Comparison of ENCODE assay signal across 8 mouse cellular contexts in genomic region chr8:95807861-95808260, GRCm38 (mm10). TPM values are rescaled to one million over a fixed set of nuclear protein-coding genes. Genes with fewer than 3 reads are reported as not detected.
A peak's percentile ranks its signal among the peaks of the same experiment; 100 is the strongest.
DNase-seq lines count a peak whose midpoint lies in the region; ATAC-seq and TF ChIP-seq lines count a peak whose summit lies in the region.

No protein-coding gene starts in this region.

- peak overlapping the region; percentile 84 for H3K27ac ChIP-seq in bone marrow macrophage, adult 2 months (ENCODE audit: insufficient read depth, low read depth, low read length)
- H3K27ac ChIP-seq in embryonic fibroblast, embryonic 13.5 days (ENCODE audit: insufficient read depth, low read length), result peak overlapping the region; percentile 92
- H3K27ac ChIP-seq in kidney, embryonic 14.5 days (ENCODE audit: low read depth, low read length), result peak overlapping the region; percentile 91
- H3K27ac ChIP-seq in limb, embryonic 15.5 days, result peak overlapping the region; percentile 97

- H3K9ac ChIP-seq in kidney, embryonic 14.5 days (ENCODE audit: low read depth, low read length), result peak overlapping the region; percentile 53; the same call in 1 of the 2 replicates
- peak overlapping the region; percentile 47; the same call in 1 of the 2 replicates for H3K9ac ChIP-seq in limb, embryonic 15.5 days

- no peaks in the 10 kb centered on the region for H3K27me3 ChIP-seq in kidney, embryonic 14.5 days (ENCODE audit: control insufficient read depth, insufficient read depth, low read length)
- no peaks in the 10 kb centered on the region for H3K27me3 ChIP-seq in limb, embryonic 15.5 days

- TF ChIP-seq CTCF in bone marrow macrophage, adult 2 months (IDR thresholded peaks at IDR 0.05; ENCODE audit: low read depth, low read length), result no peak
- no peak for TF ChIP-seq CTCF in embryonic fibroblast, embryonic 13.5 days (IDR thresholded peaks at IDR 0.05; ENCODE audit: borderline replicate concordance, insufficient read depth, low read length)

- peak overlapping the region; percentile 49 for H3K4me2 ChIP-seq in kidney, embryonic 14.5 days (replicated peaks; ENCODE audit: low read depth, low read length)
- H3K4me2 ChIP-seq in limb, embryonic 15.5 days, result peak overlapping the region; percentile 74

- peak; percentile 94 for ATAC-seq in kidney, embryonic 14.5 days (ENCODE audit: low FRiP score, low TSS enrichment)
- ATAC-seq in limb, embryonic 15.5 days (ENCODE audit: insufficient number of reproducible peaks, low FRiP score, low TSS enrichment, low read depth), result peak; percentile 93

- peaks cover 14% of the 10 kb centered on the region for H3K4me1 ChIP-seq in bone marrow macrophage, adult 2 months (ENCODE audit: control insufficient read depth, insufficient read depth, low read length)
- H3K4me1 ChIP-seq in embryonic fibroblast, embryonic 13.5 days (ENCODE audit: control insufficient read depth, insufficient read depth, low read length), result peaks cover 6% of the 10 kb centered on the region; the same call in 1 of the 2 replicates
- peaks cover 14% of the 10 kb centered on the region for H3K4me1 ChIP-seq in kidney, embryonic 14.5 days (ENCODE audit: control insufficient read depth, insufficient read depth, low read length)
- peaks cover 21% of the 10 kb centered on the region for H3K4me1 ChIP-seq in limb, embryonic 15.5 days

- H3K36me3 ChIP-seq in kidney, embryonic 14.5 days (ENCODE audit: control insufficient read depth, insufficient read depth, low read length), result peaks cover 3% of the 10 kb centered on the region; the same call in 1 of the 2 replicates
- 0 out of 2 replicates have a peak, but pooled peaks cover 4% of the 10 kb centered on the region for H3K36me3 ChIP-seq in limb, embryonic 15.5 days

- peak overlapping the region; percentile 75 for H3K4me3 ChIP-seq in bone marrow macrophage, adult 2 months (ENCODE audit: insufficient read depth, low read length)
- H3K4me3 ChIP-seq in embryonic fibroblast, embryonic 13.5 days (ENCODE audit: insufficient read depth, low read length), result peak overlapping the region; percentile 68
- H3K4me3 ChIP-seq in kidney, embryonic 14.5 days (ENCODE audit: low read length), result peak overlapping the region; percentile 100
- peak overlapping the region; percentile 98 for H3K4me3 ChIP-seq in limb, embryonic 15.5 days

- under 1% methylated on average over 20 of the region's 20 CpGs for WGBS in kidney, embryonic 14.5 days
- under 1% methylated on average over 20 of the region's 20 CpGs for WGBS in limb, embryonic 15.5 days

- no peaks in the 10 kb centered on the region for H3K9me3 ChIP-seq in kidney, embryonic 14.5 days (ENCODE audit: control insufficient read depth, low read length)
- H3K9me3 ChIP-seq in limb, embryonic 15.5 days, result no peaks in the 10 kb centered on the region

- no peak for TF ChIP-seq POLR2A in bone marrow macrophage, adult 2 months (IDR thresholded peaks at IDR 0.05; ENCODE audit: borderline replicate concordance, low read depth, low read length)
- TF ChIP-seq POLR2A in embryonic fibroblast, embryonic 13.5 days (IDR thresholded peaks at IDR 0.05; ENCODE audit: low read depth, low read length), result peak; percentile 82

- DNase-seq in A20 (ENCODE audit: low read depth, low spot score), result peak; percentile 95
- peak; percentile 94 for DNase-seq in heart, adult 9 months (ENCODE audit: low spot score in 2 of 2)
- peak; percentile 78 to 84 for DNase-seq in monocyte, adult 2 months (ENCODE audit: low read depth in 1 of 2, low spot score in 2 of 2)
- DNase-seq in spleen, postnatal 36 days (ENCODE audit: low spot score in 2 of 2), result peak; percentile 91 to 95

RNA-seq across cellular contexts. Expression of gene Cnot1, which starts 0.6 kb away (rescaled TPM):
- 58.5 and 66.1 TPM in 2 replicates for polyA plus RNA-seq in bone marrow macrophage, adult 2 months (2012; ENCODE audit: insufficient read depth, insufficient read length, missing spikeins)
- polyA plus RNA-seq in embryonic fibroblast, embryonic 13.5 days (2011; ENCODE audit: insufficient read length, low read depth, missing spikeins), result 124 and 145 TPM in 2 replicates
- polyA plus RNA-seq in kidney, embryonic 14.5 days (2014; fragmentation: Nextera tagmentation; extraction: Ambion mirVana), result 75.4 and 128 TPM in 2 replicates
- 46.7 and 52.9 TPM in 2 replicates for polyA plus RNA-seq in limb, embryonic 15.5 days (2015; fragmentation: Nextera tagmentation; extraction: Ambion mirVana)

RNA-seq across cellular contexts. Expression of gene Sap18b, which starts 17.3 kb away (rescaled TPM):
- 108 and 144 TPM in 2 replicates for polyA plus RNA-seq in bone marrow macrophage, adult 2 months (2012; ENCODE audit: insufficient read depth, insufficient read length, missing spikeins)
- polyA plus RNA-seq in embryonic fibroblast, embryonic 13.5 days (2011; ENCODE audit: insufficient read length, low read depth, missing spikeins), result 164 and 214 TPM in 2 replicates
- 359 and 395 TPM in 2 replicates for polyA plus RNA-seq in kidney, embryonic 14.5 days (2014; fragmentation: Nextera tagmentation; extraction: Ambion mirVana)
- 324 and 332 TPM in 2 replicates for polyA plus RNA-seq in limb, embryonic 15.5 days (2015; fragmentation: Nextera tagmentation; extraction: Ambion mirVana)

RNA-seq across cellular contexts. Expression of gene Slc38a7, which starts 45.5 kb away (rescaled TPM):
- polyA plus RNA-seq in bone marrow macrophage, adult 2 months (2012; ENCODE audit: insufficient read depth, insufficient read length, missing spikeins), result 27.9 and 36.4 TPM in 2 replicates
- 16.7 and 23.2 TPM in 2 replicates for polyA plus RNA-seq in embryonic fibroblast, embryonic 13.5 days (2011; ENCODE audit: insufficient read length, low read depth, missing spikeins)
- 12.5 and 14.6 TPM in 2 replicates for polyA plus RNA-seq in kidney, embryonic 14.5 days (2014; fragmentation: Nextera tagmentation; extraction: Ambion mirVana)
- 16.2 and 16.3 TPM in 2 replicates for polyA plus RNA-seq in limb, embryonic 15.5 days (2015; fragmentation: Nextera tagmentation; extraction: Ambion mirVana)

Comparison
In these comparisons a context has a peak if more than half of its experiments do, and no peak if none do; other contexts are left out.
1. Peak in every context shown above with its lines: DNase-seq, ATAC-seq, H3K4me3 ChIP-seq and H3K27ac ChIP-seq.